Mouse (Mus musculus): ENCODE results near the gene Nlrp6. TPM values are rescaled to one million over a fixed set of nuclear protein-coding genes. Genes with fewer than 3 reads are reported as not detected.
"Not testable (repeated sequence)": the region's sequence is repeated elsewhere in the genome, so short reads cannot be mapped to it uniquely, and the experiment has no call there.

Gene Nlrp6
- polyA plus RNA-seq, 1 experiment from 2014 or later = not detected

DNA sequence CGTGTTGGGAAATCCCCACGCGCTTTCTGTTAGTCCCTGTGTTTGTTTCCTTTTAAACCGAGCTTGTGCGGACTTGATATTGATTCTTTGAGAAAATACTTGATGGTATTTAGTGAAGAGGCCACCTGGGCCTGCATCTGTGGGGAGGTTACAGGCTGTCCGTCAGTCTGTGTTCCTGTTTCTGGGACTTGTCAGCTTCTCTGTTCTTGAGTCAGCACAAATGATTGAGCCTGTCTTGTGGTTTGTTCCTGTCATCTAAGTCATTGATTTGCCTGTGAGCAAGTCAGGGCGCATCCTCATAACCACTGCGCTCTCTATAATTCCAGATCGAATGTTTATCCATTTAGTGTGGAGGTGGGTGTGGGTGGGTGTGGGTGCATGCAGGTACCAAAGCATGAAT lies 56.0 kb downstream of the Nlrp6 start:
- not testable (repeated sequence) for H3K36me3 ChIP-seq (ENCODE audit: control insufficient read depth, insufficient read depth, low read length); H3K4me3 ChIP-seq (ENCODE audit: low read depth, low read length); H3K9ac ChIP-seq (ENCODE audit: low read depth, low read length); H3K9me3 ChIP-seq (replicated peaks; ENCODE audit: control insufficient read depth, low read length); H3K4me2 ChIP-seq; H3K4me1 ChIP-seq (ENCODE audit: control insufficient read depth, insufficient read depth, low read length); ATAC-seq (replicated peaks; ENCODE audit: insufficient number of reproducible peaks, low FRiP score, low TSS enrichment); H3K27ac ChIP-seq (ENCODE audit: low read depth, low read length)
- peaks cover 15% of the 10 kb centered on the region for H3K27me3 ChIP-seq (ENCODE audit: control insufficient read depth, insufficient read depth, low read length)
- WGBS (ENCODE audit: insufficient replicate concordance) = 85% methylated on average over 9 of the region's 9 CpGs

Other genes starting within 250 kb of the Nlrp6 start
- gene Olfr45, start 239.0 kb upstream of the Nlrp6 start, polyA plus RNA-seq (2014; fragmentation: Nextera tagmentation; extraction: Ambion mirVana) = not detected in 2 replicates
- not detected in 2 replicates for gene Olfr541, start 223.6 kb upstream of the Nlrp6 start, polyA plus RNA-seq (2014; fragmentation: Nextera tagmentation; extraction: Ambion mirVana)
- gene Cyp2e1, start 157.2 kb upstream of the Nlrp6 start, polyA plus RNA-seq (2014; fragmentation: Nextera tagmentation; extraction: Ambion mirVana) = not detected in 2 replicates
- 0.25 and 0.70 TPM in 2 replicates for gene Syce1, start 133.1 kb upstream of the Nlrp6 start, polyA plus RNA-seq (2014; fragmentation: Nextera tagmentation; extraction: Ambion mirVana)
- 0.93 and 1.0 TPM in 2 replicates for gene Zfp941, start 98.7 kb upstream of the Nlrp6 start, polyA plus RNA-seq (2014; fragmentation: Nextera tagmentation; extraction: Ambion mirVana)
- not detected in 2 replicates for gene Urah, start 85.9 kb upstream of the Nlrp6 start, polyA plus RNA-seq (2014; fragmentation: Nextera tagmentation; extraction: Ambion mirVana)
- gene Scgb1c1, start 75.4 kb upstream of the Nlrp6 start, polyA plus RNA-seq (2014; fragmentation: Nextera tagmentation; extraction: Ambion mirVana) = not detected in 2 replicates
- gene Odf3, start 73.1 kb upstream of the Nlrp6 start, polyA plus RNA-seq (2014; fragmentation: Nextera tagmentation; extraction: Ambion mirVana) = not detected in 2 replicates
- not detected in 2 replicates for gene Gm45785, start 64.6 kb upstream of the Nlrp6 start, polyA plus RNA-seq (2014; fragmentation: Nextera tagmentation; extraction: Ambion mirVana)
- gene Ric8a, start 63.9 kb upstream of the Nlrp6 start, polyA plus RNA-seq (2014; fragmentation: Nextera tagmentation; extraction: Ambion mirVana) = 38.9 and 47.8 TPM in 2 replicates
- 29.4 and 30.8 TPM in 2 replicates for gene Bet1l, start 63.3 kb upstream of the Nlrp6 start, polyA plus RNA-seq (2014; fragmentation: Nextera tagmentation; extraction: Ambion mirVana)
- 102 and 139 TPM in 2 replicates for gene Psmd13, start 38.9 kb upstream of the Nlrp6 start, polyA plus RNA-seq (2014; fragmentation: Nextera tagmentation; extraction: Ambion mirVana)
- gene Sirt3, start 38.6 kb upstream of the Nlrp6 start, polyA plus RNA-seq (2014; fragmentation: Nextera tagmentation; extraction: Ambion mirVana) = 31.9 and 34.8 TPM in 2 replicates
- 69.2 and 75.4 TPM in 2 replicates for gene Cox8b, start 20.5 kb upstream of the Nlrp6 start, polyA plus RNA-seq (2014; fragmentation: Nextera tagmentation; extraction: Ambion mirVana)
- 11.1 and 12.0 TPM in 2 replicates for gene Pgghg, start 20.5 kb downstream of the Nlrp6 start, polyA plus RNA-seq (2014; fragmentation: Nextera tagmentation; extraction: Ambion mirVana)
- gene Ifitm5, start 29.4 kb downstream of the Nlrp6 start, polyA plus RNA-seq (2014; fragmentation: Nextera tagmentation; extraction: Ambion mirVana) = 0.34 TPM in 1 of 2 replicates, not detected in the other
- 0.46 TPM in 1 of 2 replicates, not detected in the other for gene Gm45717, start 35.0 kb downstream of the Nlrp6 start, polyA plus RNA-seq (2014; fragmentation: Nextera tagmentation; extraction: Ambion mirVana)
- 420 and 429 TPM in 2 replicates for gene Ifitm2, start 35.1 kb downstream of the Nlrp6 start, polyA plus RNA-seq (2014; fragmentation: Nextera tagmentation; extraction: Ambion mirVana)
- 4.8 and 7.6 TPM in 2 replicates for gene Ifitm1, start 46.3 kb downstream of the Nlrp6 start, polyA plus RNA-seq (2014; fragmentation: Nextera tagmentation; extraction: Ambion mirVana)
- 32.5 and 36.2 TPM in 2 replicates for gene Ifitm3, start 89.9 kb downstream of the Nlrp6 start, polyA plus RNA-seq (2014; fragmentation: Nextera tagmentation; extraction: Ambion mirVana)
- 0.26 TPM in 1 of 2 replicates, not detected in the other for gene Ifitm6, start 97.0 kb downstream of the Nlrp6 start, polyA plus RNA-seq (2014; fragmentation: Nextera tagmentation; extraction: Ambion mirVana)
- not detected in 2 replicates for gene Gm17387, start 108.2 kb downstream of the Nlrp6 start, polyA plus RNA-seq (2014; fragmentation: Nextera tagmentation; extraction: Ambion mirVana)
- gene B4galnt4, start 140.2 kb downstream of the Nlrp6 start, polyA plus RNA-seq (2014; fragmentation: Nextera tagmentation; extraction: Ambion mirVana) = 1.4 and 2.6 TPM in 2 replicates
- 0.67 and 0.68 TPM in 2 replicates for gene Pkp3, start 157.3 kb downstream of the Nlrp6 start, polyA plus RNA-seq (2014; fragmentation: Nextera tagmentation; extraction: Ambion mirVana)
- gene Sigirr, start 179.7 kb downstream of the Nlrp6 start, polyA plus RNA-seq (2014; fragmentation: Nextera tagmentation; extraction: Ambion mirVana) = 2.3 and 3.0 TPM in 2 replicates
- gene Ano9, start 196.9 kb downstream of the Nlrp6 start, polyA plus RNA-seq (2014; fragmentation: Nextera tagmentation; extraction: Ambion mirVana) = 0.31 TPM in 1 of 2 replicates, not detected in the other
- gene Ptdss2, start 201.5 kb downstream of the Nlrp6 start, polyA plus RNA-seq (2014; fragmentation: Nextera tagmentation; extraction: Ambion mirVana) = 65.0 and 71.2 TPM in 2 replicates